Mouse (Mus musculus) frontal cortex, postnatal 10 days (tissue): ENCODE data around the gene Clock.

Experiments used
- DNase-seq, 2 experiments: peaks; one replicate each; pipeline ENCODE4 v3.0.0; 2022; ENCODE audit warnings: low spot score in 2 of 2, mixed read lengths in 1 of 2

The Clock gene

GRCm38 (mm10) chr5:76304452-76305341, at the start of gene Clock:
TSS of gene Clock (minus strand) at chr5:76304792.
- DNase-seq: peak; percentile 83 to 91

- DNase-seq: no peak
These were observed 47.5 kb upstream of the Clock start for GRCm38 (mm10) chr5:76351953-76352611.

DNA sequence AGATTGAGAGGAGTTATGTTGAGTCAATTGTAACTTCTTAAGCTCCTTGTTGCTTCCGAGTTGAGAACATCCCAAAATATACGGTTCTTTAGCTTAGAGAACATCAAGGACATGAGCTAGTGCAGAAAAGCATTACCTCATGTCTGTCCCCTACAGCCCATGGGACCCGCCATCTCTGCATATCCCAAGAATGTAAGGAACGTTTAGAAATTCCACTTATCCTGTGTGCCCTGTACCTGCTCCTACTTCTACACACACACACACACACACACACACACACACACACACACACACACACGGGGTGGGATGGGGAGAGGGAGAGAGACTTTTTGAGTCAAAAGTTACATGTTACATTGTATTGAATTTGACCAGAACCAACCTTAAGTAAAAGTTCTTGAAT, 46.9 kb upstream of the Clock start:
- no peak for DNase-seq

GRCm38 (mm10) chr5:76346137-76346536, 41.5 kb upstream of the Clock start:
- no peak for DNase-seq

GRCm38 (mm10) chr5:76340931-76341330, 36.3 kb upstream of the Clock start:
- DNase-seq: no peak

DNA sequence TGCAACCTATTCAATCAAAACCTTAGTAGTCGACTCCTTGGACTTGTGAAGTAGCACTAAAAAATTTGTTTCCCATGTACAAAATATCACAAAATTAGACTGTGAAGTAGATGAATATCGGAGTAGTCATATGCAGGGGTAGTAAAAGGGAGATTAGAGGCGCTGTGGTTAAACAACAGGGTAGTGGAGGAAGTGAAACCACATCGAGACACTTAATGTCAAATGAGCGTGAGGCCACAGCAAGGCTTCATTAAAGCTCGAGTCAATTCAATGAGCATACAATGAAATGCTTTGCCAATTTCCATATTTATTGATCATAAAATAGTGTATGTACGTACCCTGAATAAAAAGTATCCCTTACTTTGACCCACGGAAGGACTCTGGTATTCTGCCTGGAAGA, 32.5 kb upstream of the Clock start:
- DNase-seq: no peak

GRCm38 (mm10) chr5:76333833-76334232, 29.2 kb upstream of the Clock start:
- DNase-seq: no peak

- DNase-seq: no peak
These were observed 26.4 kb upstream of the Clock start, which contains the start of gene Pdcl2 for GRCm38 (mm10) chr5:76330953-76331352. TSS of gene Pdcl2 (minus strand) at chr5:76331156.

DNA sequence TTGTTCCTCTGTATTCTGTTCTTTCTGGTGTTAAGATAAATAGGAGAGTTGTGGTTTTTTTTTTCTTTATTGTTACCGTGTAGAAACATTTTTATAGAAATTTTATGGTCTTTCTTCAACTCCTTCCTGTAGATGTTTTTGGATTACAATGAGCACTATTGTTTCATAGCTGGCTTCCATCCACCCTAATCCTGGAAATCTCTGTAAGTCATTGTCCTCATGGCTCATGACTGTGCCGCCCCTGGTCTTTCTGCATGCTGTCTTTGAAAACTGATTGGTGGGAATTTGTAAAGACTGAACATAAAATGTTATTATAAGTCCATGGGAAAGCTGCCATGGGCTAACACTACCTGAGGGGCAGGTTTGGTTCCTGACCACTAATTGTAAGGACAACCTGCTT, 22.7 kb upstream of the Clock start:
- DNase-seq: no peak

DNA sequence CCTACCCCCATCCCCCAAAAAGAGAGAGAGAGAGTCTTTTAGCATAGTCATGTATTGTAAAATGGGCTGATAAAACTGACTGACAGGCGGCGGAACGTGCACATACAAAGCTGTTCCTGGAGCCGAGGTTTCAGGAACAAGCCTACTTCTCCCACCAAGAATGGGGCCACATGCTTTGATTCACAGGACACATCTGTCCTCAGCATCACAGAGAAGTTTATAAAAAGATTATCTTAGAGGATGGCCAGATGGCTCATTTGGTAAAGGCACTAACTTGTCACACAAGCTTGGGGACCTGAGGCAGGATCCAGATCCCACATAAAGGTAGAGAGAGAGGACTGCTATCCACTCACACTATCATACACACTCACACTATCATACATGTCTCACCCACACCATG, 20.5 kb upstream of the Clock start:
- no peak for DNase-seq

DNA sequence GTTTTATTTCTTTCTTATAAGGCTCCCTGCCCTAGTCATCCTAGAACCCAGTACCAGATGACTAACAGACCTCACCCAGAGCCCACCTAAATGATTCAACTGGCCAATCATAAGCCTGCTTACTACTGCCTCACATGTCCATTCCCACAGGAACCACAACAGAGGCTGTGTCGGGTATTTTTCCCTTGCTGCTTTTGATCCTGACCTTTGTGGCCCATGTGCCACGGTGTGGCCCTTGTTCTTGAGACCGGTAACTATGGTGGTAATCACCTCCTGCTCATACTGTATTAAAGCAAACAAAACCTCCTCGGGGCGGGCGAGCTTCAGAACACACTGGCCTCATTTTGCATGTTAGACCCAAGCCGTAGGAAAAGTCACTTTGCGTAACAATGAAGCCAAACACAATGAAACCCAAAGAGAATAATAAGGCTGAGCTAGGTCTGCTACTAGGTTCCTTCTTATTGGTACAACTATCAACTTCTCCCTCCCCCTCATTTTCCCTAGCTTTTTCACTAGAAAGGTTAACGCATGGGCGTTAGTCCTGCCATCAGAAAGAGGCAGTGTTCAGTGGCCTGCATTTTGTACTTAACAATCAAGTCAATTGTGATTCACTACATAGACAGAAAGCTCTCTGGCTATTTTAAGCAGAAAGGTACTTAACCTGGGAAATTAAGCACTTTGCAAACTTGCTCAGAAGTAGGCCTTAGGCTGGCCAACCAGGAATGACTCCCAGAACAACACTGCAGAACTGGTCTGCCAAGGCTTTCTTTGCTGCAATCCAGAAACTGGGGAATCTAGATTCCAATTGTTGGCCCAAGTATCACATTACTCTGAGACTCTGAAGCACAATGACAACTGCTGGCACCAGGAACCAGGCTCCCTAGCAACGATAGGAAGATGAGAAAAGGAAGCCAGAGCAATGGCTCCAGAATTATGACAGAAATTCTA, 16.9 kb upstream of the Clock start:
- no peak for DNase-seq

GRCm38 (mm10) chr5:76308206-76308605, 3.6 kb upstream of the Clock start:
- no peak for DNase-seq

- DNase-seq: no peak
These were observed 1.7 kb upstream of the Clock start for GRCm38 (mm10) chr5:76306261-76306660.

DNA sequence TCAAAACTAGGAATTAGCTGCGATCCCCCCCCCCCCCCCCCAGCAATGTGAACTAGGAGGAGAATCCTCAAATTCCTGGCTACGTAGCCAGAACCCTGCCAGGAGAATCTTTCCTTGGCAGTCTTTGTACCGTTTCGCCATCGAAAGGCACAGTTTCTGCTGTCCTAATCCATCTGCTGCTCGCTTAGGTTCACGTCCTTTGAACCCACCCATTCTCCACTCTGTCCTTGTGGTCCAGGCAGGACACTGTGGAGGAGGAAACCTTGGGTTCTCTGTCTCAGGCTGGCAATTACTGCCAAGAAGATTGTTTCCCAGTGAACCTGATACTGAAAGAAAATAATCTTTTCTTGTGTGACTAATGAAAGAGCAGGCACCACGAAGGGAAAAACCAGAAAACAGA, 1.0 kb upstream of the Clock start:
- DNase-seq: no peak

GRCm38 (mm10) chr5:76303745-76304451, 694 bp downstream of the Clock start:
- DNase-seq: peak; percentile 53 to 73

DNA sequence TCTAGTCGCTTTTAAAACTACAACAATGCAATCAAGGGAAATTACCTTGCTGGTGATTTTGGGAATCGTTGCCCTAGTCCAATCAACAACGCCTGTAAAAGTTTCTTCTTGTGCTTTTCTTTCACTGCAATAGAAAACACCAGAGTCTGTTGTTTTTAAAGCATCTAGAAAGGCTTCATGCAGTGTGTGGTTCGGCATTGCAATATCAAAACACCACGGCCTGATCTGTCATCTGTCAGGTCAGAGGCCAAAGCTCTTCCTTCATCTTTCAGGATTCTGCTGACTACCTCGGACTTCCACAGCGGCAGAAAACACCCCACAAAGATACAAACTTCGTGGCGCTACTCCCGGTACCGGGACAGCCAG, 1.2 kb downstream of the Clock start:
- DNase-seq: no peak

GRCm38 (mm10) chr5:76302009-76302408, 2.6 kb downstream of the Clock start:
- no peak for DNase-seq

DNA sequence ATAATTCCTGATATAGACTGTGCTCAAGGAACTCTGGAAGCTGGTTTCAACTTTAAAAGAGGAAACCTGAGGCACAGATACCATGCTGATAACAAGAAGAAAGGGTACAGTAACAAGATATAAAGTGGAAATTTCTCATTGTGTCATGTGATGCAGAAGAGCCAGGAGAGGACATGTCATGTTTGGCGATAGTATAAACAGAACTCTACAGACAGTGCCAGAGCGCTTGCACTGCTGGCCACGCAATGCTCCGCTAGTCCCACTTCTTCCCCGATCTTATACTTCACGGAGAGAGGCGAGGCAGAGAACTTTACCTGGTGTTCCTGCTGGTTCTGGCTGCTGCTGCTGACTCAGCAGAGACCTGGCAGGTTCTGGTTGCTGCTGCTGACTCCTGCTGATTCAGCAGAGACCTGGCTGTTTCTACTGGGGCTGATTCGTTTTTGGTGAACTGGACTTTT, 15.3 kb downstream of the Clock start:
- no peak for DNase-seq

- no peak for DNase-seq
These were observed 16.3 kb downstream of the Clock start for GRCm38 (mm10) chr5:76288256-76288655.

GRCm38 (mm10) chr5:76287062-76287461, 17.5 kb downstream of the Clock start:
- DNase-seq: no peak

DNA sequence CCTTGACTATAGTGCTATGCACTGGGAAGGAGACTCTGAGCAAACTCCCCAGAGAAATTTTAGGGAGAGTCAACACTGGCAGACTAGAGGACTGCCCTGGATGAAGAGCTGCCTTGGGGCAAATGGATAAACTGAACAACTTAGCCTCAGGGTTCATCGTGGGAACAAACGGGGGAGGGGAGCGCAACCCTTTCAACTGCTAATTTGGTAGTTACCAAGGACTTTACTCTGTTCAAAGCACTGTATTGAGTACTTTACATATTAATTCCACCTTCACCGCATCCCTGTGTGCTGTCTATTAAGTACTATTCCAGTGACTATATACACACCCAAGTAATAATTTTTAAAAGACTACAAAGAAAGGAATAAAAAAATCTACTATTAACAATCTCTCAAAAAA, 18.9 kb downstream of the Clock start:
- DNase-seq: no peak
